Mouse (Mus musculus) heart, embryonic 11.5 days (tissue): ENCODE measurements around the gene Dad1. TPM values are rescaled to one million over a fixed set of nuclear protein-coding genes. Genes with fewer than 3 reads are reported as not detected.

ENCODE experiments used
- ATAC-seq: fragments of 200-750 bp; cut with Nextera tagmentation; replicated peaks from 2 replicates; pipeline ENCODE4 v1.8.0; 2017; ENCODE audit warnings: moderate library complexity; ENCODE audit not compliant: insufficient number of reproducible peaks, low FRiP score, low TSS enrichment
- H3K27ac ChIP-seq: fragments of 300-500 bp; sonication (generic); 2 replicates; pipeline ENCODE4 v1.5.1; 2014; ENCODE audit warnings: mild to moderate bottlenecking, low read depth, low read length
- H3K27me3 ChIP-seq: fragments of 300-500 bp; sonication (generic); 2 replicates; pipeline ENCODE4 v1.6.1; 2014; ENCODE audit warnings: mild to moderate bottlenecking, low read length, mixed read lengths; ENCODE audit not compliant: control insufficient read depth, insufficient read depth
- H3K36me3 ChIP-seq: fragments of 300-500 bp; sonication (generic); 2 replicates; pipeline ENCODE4 v1.6.1; 2014; ENCODE audit warnings: mild to moderate bottlenecking, low read length, moderate library complexity, mixed read lengths; ENCODE audit not compliant: control insufficient read depth, insufficient read depth
- H3K4me1 ChIP-seq: fragments of 300-500 bp; sonication (generic); 2 replicates; pipeline ENCODE4 v1.6.1; 2014; ENCODE audit warnings: low read length; ENCODE audit not compliant: control insufficient read depth, insufficient read depth
- H3K4me2 ChIP-seq: fragments of 300-500 bp; sonication (generic); 2 replicates; pipeline ENCODE4 v1.6.1; 2014; ENCODE audit warnings: mild to moderate bottlenecking, moderate library complexity
- H3K4me3 ChIP-seq: fragments of 300-500 bp; sonication (generic); 2 replicates; pipeline ENCODE4 v1.5.1; 2014; ENCODE audit warnings: low read depth, low read length
- H3K9ac ChIP-seq: fragments of 300-500 bp; sonication (generic); 2 replicates; pipeline ENCODE4 v1.6.1; 2014; ENCODE audit warnings: mild to moderate bottlenecking, low read depth, low read length, moderate library complexity
- H3K9me3 ChIP-seq: fragments of 300-500 bp; sonication (generic); replicated peaks from 2 replicates; pipeline ENCODE4 v1.6.1; 2016; ENCODE audit warnings: low read length; ENCODE audit not compliant: control insufficient read depth
- WGBS: fragments of 180-500 bp; shearing (Covaris S2); extraction: QIAGEN DNeasy Blood & Tissue Kit; methylation state at CpG from one replicate; pipeline ENCODE4 v1.1.7; 2014; ENCODE audit not compliant: insufficient replicate concordance; 5-methylcytosine and 5-hydroxymethylcytosine counted together
- polyA plus RNA-seq: library from polyadenylated mRNA; unstranded; fragments of >200 nt; fragmentation: Nextera tagmentation; extraction: Ambion mirVana; gene quantifications from 2 replicates; pipeline ENCODE4 v1.2.1, GENCODE M21; 2014

The Dad1 gene
- polyA plus RNA-seq, 1 experiment from 2014 or later: 395 TPM

- 0 out of 2 replicates have a peak, but pooled peaks have one; percentile 34 for ATAC-seq
Observed at GRCm38 (mm10) chr14:54239002-54239736, 14.7 kb downstream of the Dad1 start.

GRCm38 (mm10) chr14:54236881-54237280 lies 17.0 kb downstream of the Dad1 start:
- no peak for ATAC-seq
- WGBS: 87% methylated on average over 5 of the region's 5 CpGs

More at GRCm38 (mm10) chr14:54239002-54239736, 14.7 kb downstream of the Dad1 start:
- Histone ChIP-seq H3K27ac (no peak overlapping the region), H3K4me1 (peaks cover 12% of the 10 kb centered on the region), H3K9me3 (no peaks in the 10 kb centered on the region), H3K36me3 (peaks cover 23% of the 10 kb centered on the region), H3K27me3 (no peaks in the 10 kb centered on the region), H3K9ac (no peak overlapping the region), H3K4me2 (no peak overlapping the region), H3K4me3 (no peak overlapping the region)
- WGBS: 23% methylated on average over 7 of the region's 7 CpGs

GRCm38 (mm10) chr14:54235825-54236540 lies 17.9 kb downstream of the Dad1 start:
- Histone ChIP-seq H3K4me3 (no peak overlapping the region), H3K27me3 (no peaks in the 10 kb centered on the region), H3K36me3 (peaks cover 5% of the 10 kb centered on the region; the same call in 1 of the 2 replicates), H3K9ac (no peak overlapping the region), H3K27ac (no peak overlapping the region), H3K4me2 (no peak overlapping the region), H3K9me3 (no peaks in the 10 kb centered on the region), H3K4me1 (peaks cover 22% of the 10 kb centered on the region)
- WGBS: 84% methylated on average over 5 of the region's 5 CpGs
- no peak for ATAC-seq

More at GRCm38 (mm10) chr14:54236881-54237280, 17.0 kb downstream of the Dad1 start:
- Histone ChIP-seq H3K4me1 (peaks cover 21% of the 10 kb centered on the region), H3K9me3 (no peaks in the 10 kb centered on the region), H3K9ac (no peak overlapping the region), H3K36me3 (peaks cover 13% of the 10 kb centered on the region), H3K27me3 (no peaks in the 10 kb centered on the region), H3K4me3 (no peak overlapping the region), H3K4me2 (no peak overlapping the region), H3K27ac (no peak overlapping the region)

- Histone ChIP-seq H3K4me1 (peaks cover 26% of the 10 kb centered on the region), H3K4me2 (peak overlapping the region; percentile 17; the same call in 1 of the 2 replicates), H3K36me3 (peaks cover 5% of the 10 kb centered on the region; the same call in 1 of the 2 replicates), H3K27me3 (no peaks in the 10 kb centered on the region), H3K4me3 (no peak overlapping the region), H3K9me3 (no peaks in the 10 kb centered on the region), H3K9ac (peak overlapping the region; percentile 56), H3K27ac (peak overlapping the region; percentile 76)
- no peak for ATAC-seq
- 61% methylated on average over 20 of the region's 20 CpGs for WGBS
Observed at GRCm38 (mm10) chr14:54234231-54235040, 19.5 kb downstream of the Dad1 start.

GRCm38 (mm10) chr14:54233559-54234143 lies 20.3 kb downstream of the Dad1 start:
- Histone ChIP-seq H3K4me3 (no peak overlapping the region), H3K4me1 (peaks cover 33% of the 10 kb centered on the region), H3K27me3 (peaks cover 2% of the 10 kb centered on the region; the same call in 1 of the 2 replicates), H3K9ac (0 out of 2 replicates have a peak overlapping the region, but pooled peaks have one; percentile 2), H3K27ac (peak overlapping the region; percentile 76), H3K36me3 (peaks cover 5% of the 10 kb centered on the region; the same call in 1 of the 2 replicates), H3K4me2 (peak overlapping the region; percentile 0; the same call in 1 of the 2 replicates), H3K9me3 (no peaks in the 10 kb centered on the region)
- 62% methylated on average over 16 of the region's 16 CpGs for WGBS
- no peak; the same call in 1 of the 2 replicates for ATAC-seq

GRCm38 (mm10) chr14:54232811-54233558 lies 20.9 kb downstream of the Dad1 start:
- H3K9me3 ChIP-seq: no peaks in the 10 kb centered on the region
- H3K4me1 ChIP-seq: peaks cover 38% of the 10 kb centered on the region
- 0 out of 2 replicates have a peak overlapping the region, but pooled peaks have one; percentile 2 for H3K9ac ChIP-seq
- peaks cover 2% of the 10 kb centered on the region; the same call in 1 of the 2 replicates for H3K27me3 ChIP-seq
- H3K36me3 ChIP-seq: peaks cover 5% of the 10 kb centered on the region; the same call in 1 of the 2 replicates
- no peak overlapping the region for H3K4me3 ChIP-seq
- 25% methylated on average over 9 of the region's 9 CpGs for WGBS
- no peak for ATAC-seq
- peak overlapping the region; percentile 0; the same call in 1 of the 2 replicates for H3K4me2 ChIP-seq
- peak overlapping the region; percentile 76 for H3K27ac ChIP-seq

GRCm38 (mm10) chr14:54232143-54232542 lies 21.8 kb downstream of the Dad1 start:
- Histone ChIP-seq H3K4me1 (peaks cover 44% of the 10 kb centered on the region), H3K9me3 (no peaks in the 10 kb centered on the region), H3K4me2 (no peak overlapping the region), H3K27ac (no peak overlapping the region), H3K9ac (no peak overlapping the region), H3K36me3 (peaks cover 5% of the 10 kb centered on the region; the same call in 1 of the 2 replicates), H3K27me3 (peaks cover 2% of the 10 kb centered on the region; the same call in 1 of the 2 replicates), H3K4me3 (no peak overlapping the region)
- ATAC-seq: no peak
- WGBS: 47% methylated on average over 9 of the region's 9 CpGs
